Mouse (Mus musculus) cortical plate, adult 2 months (tissue): Measurements from ENCODE around the gene Zfp318.

Experiments
- CTCF ChIP-seq: fragments of 200-500 bp; IDR thresholded peaks from 2 replicates; pipeline ENCODE4 v1.5.1; 2011; ENCODE audit warnings: mild to moderate bottlenecking, control low read depth, low read length; ENCODE audit not compliant: insufficient read depth; ENCODE audit errors: extremely low read depth
- POLR2A ChIP-seq: fragments of 200-500 bp; IDR thresholded peaks from 2 replicates; pipeline ENCODE4 v1.6.1; 2011; ENCODE audit warnings: mild to moderate bottlenecking, low read length, control low read depth; ENCODE audit not compliant: insufficient read depth; ENCODE audit errors: extremely low read depth

DNA sequence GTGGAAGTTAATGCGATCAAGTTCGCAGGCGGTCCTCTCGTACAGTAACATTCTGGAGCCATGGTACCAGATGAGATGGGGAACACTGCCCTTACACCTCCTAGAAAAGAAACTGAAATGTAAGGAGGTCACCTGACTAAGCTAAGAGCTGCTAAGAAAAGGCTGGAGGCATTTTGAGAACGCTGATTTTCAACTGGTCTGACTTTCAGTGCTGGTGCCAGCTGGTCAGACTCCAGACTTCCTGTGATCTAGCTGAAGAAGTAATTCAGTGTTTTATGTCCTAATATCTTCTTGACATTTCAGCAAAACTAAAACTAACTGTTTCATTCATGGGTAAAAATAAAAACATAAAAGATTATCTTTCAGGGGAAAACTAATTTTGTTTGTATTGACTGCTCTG, 35.1 kb downstream of the Zfp318 start:
- TF ChIP-seq CTCF (no peak), POLR2A (no peak)
